Mouse (Mus musculus) Muller cell, postnatal 12 days (primary cell): ENCODE measurements around the gene Des.

Source experiments
- DNase-seq: peaks from one replicate; pipeline ENCODE4 v3.0.0-alpha.2; 2015; ENCODE audit errors: inconsistent ontology term

Gene Des

GRCm38 (mm10) chr1:75347279-75347678 is 12.8 kb upstream of the Des start:
- peak; percentile 63 for DNase-seq

- DNase-seq, result no peak
These were observed 10.9 kb upstream of the Des start for GRCm38 (mm10) chr1:75349275-75349674.

- DNase-seq, result peak; percentile 72
These were observed 2.9 kb upstream of the Des start for GRCm38 (mm10) chr1:75357261-75357660.

GRCm38 (mm10) chr1:75358009-75358408 is 2.1 kb upstream of the Des start:
- DNase-seq, result no peak

GRCm38 (mm10) chr1:75359346-75359745 is 783 bp upstream of the Des start:
- no peak for DNase-seq

GRCm38 (mm10) chr1:75361123-75361522 is 994 bp downstream of the Des start:
- DNase-seq, result no peak

- DNase-seq, result no peak
These were observed 1.6 kb downstream of the Des start for GRCm38 (mm10) chr1:75361750-75362149.

GRCm38 (mm10) chr1:75363868-75364267 is 3.7 kb downstream of the Des start:
- no peak for DNase-seq

GRCm38 (mm10) chr1:75365510-75366137 is 5.5 kb downstream of the Des start:
- DNase-seq, result peak; percentile 46

- DNase-seq, result no peak
These were observed 9.3 kb downstream of the Des start for GRCm38 (mm10) chr1:75369360-75369983.

GRCm38 (mm10) chr1:75369984-75370660 is 10.0 kb downstream of the Des start:
- DNase-seq, result peak; percentile 75

- no peak for DNase-seq
These were observed 11.4 kb downstream of the Des start for GRCm38 (mm10) chr1:75371317-75372095.

GRCm38 (mm10) chr1:75372450-75372849 is 12.3 kb downstream of the Des start:
- no peak for DNase-seq

- DNase-seq, result no peak
These were observed 13.1 kb downstream of the Des start for GRCm38 (mm10) chr1:75373276-75373675.

- no peak for DNase-seq
These were observed 15.1 kb downstream of the Des start, which contains the start of gene Speg for GRCm38 (mm10) chr1:75374950-75375936. Speg (plus strand) TSS chr1:75375297.

GRCm38 (mm10) chr1:75379196-75379595 is 19.1 kb downstream of the Des start:
- DNase-seq, result no peak

- DNase-seq, result no peak
These were observed 19.8 kb downstream of the Des start for GRCm38 (mm10) chr1:75379931-75380330.

GRCm38 (mm10) chr1:75380951-75381350 is 20.8 kb downstream of the Des start:
- DNase-seq, result no peak

GRCm38 (mm10) chr1:75381482-75382355 is 21.6 kb downstream of the Des start:
- DNase-seq, result peak; percentile 58
